Mouse (Mus musculus) forebrain, embryonic 15.5 days (tissue): ENCODE data around the gene Picalm. TPM values are rescaled to one million over a fixed set of nuclear protein-coding genes. Genes with fewer than 3 reads are reported as not detected.

Experiments
- ATAC-seq: fragments of 200-750 bp; cut with Nextera tagmentation; replicated peaks from 2 replicates; pipeline ENCODE4 v1.8.0; 2017; ENCODE audit warnings: mild to moderate bottlenecking, moderate TSS enrichment, moderate library complexity
- H3K27ac ChIP-seq: fragments of 300-500 bp; sonication (generic); replicated peaks from 2 replicates; pipeline ENCODE4 v1.5.1; 2015; ENCODE audit warnings: mild to moderate bottlenecking, inconsistent platforms
- H3K27me3 ChIP-seq: fragments of 300-500 bp; sonication (generic); 2 replicates; pipeline ENCODE4 v1.6.1; 2015; ENCODE audit warnings: inconsistent platforms
- H3K36me3 ChIP-seq: fragments of 300-500 bp; sonication (generic); 2 replicates; pipeline ENCODE4 v1.6.1; 2015; ENCODE audit warnings: mild to moderate bottlenecking, inconsistent platforms
- H3K4me1 ChIP-seq: fragments of 300-500 bp; sonication (generic); 2 replicates; pipeline ENCODE4 v1.6.1; 2015; ENCODE audit warnings: inconsistent platforms
- H3K4me2 ChIP-seq: fragments of 300-500 bp; sonication (generic); replicated peaks from 2 replicates; pipeline ENCODE4 v1.6.1; 2015; ENCODE audit warnings: mild to moderate bottlenecking, inconsistent platforms
- H3K4me3 ChIP-seq: fragments of 300-500 bp; sonication (generic); 2 replicates; pipeline ENCODE4 v1.5.1; 2015; ENCODE audit warnings: mild to moderate bottlenecking, inconsistent platforms
- H3K9ac ChIP-seq: fragments of 300-500 bp; sonication (generic); replicated peaks from 2 replicates; pipeline ENCODE4 v1.6.1; 2015; ENCODE audit warnings: mild to moderate bottlenecking, inconsistent platforms
- H3K9me3 ChIP-seq: fragments of 300-500 bp; sonication (generic); 2 replicates; pipeline ENCODE4 v1.6.1; 2016; ENCODE audit warnings: inconsistent platforms
- WGBS: fragments of 180-500 bp; shearing (Covaris S2); methylation state at CpG from one replicate; pipeline ENCODE4 v1.1.7; 2015; ENCODE audit warnings: mixed read lengths; 5-methylcytosine and 5-hydroxymethylcytosine counted together
- polyA plus RNA-seq: library from polyadenylated mRNA; unstranded; fragments of >200 nt; fragmentation: Nextera tagmentation; extraction: Ambion mirVana; gene quantifications from 2 replicates; pipeline ENCODE4 v1.2.1, GENCODE M21; 2015

Gene Picalm
- polyA plus RNA-seq, 1 experiment from 2014 or later: 45.7 TPM

DNA sequence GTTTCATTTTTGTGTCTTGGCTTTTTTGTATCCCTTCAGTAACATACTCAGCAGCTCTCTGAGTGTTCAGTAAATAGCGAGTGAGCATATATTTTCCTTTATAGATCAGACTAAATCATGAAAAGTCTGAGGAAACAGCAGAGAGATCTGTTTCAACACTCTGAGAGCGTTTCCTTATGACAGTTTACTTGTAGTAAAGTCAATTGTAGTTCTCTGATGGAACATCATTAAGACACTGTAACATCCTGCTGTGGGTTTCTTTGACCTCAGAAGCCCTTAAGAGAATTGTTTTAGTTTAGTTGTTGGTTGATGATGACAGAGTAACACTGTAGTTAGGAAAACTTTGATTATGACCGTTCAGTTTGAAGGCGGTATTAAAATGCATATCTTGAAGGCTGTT is 8.3 kb downstream of the Picalm start:
- H3K4me2 ChIP-seq: no peak overlapping the region
- ATAC-seq: no peak
- no peaks in the 10 kb centered on the region for H3K27me3 ChIP-seq
- H3K27ac ChIP-seq: no peak overlapping the region
- H3K9ac ChIP-seq: no peak overlapping the region
- no peak overlapping the region for H3K4me3 ChIP-seq
- peaks cover 11% of the 10 kb centered on the region; the same call in 1 of the 2 replicates for H3K4me1 ChIP-seq
- whole genome bisulfite sequencing: 92% methylated on average over 4 of the region's 4 CpGs
- H3K36me3 ChIP-seq: no peaks in the 10 kb centered on the region
- no peaks in the 10 kb centered on the region for H3K9me3 ChIP-seq

- Histone ChIP-seq H3K36me3 (no peaks in the 10 kb centered on the region), H3K4me1 (no peaks in the 10 kb centered on the region; the same call in 1 of the 2 replicates), H3K27ac (no peak overlapping the region), H3K4me2 (no peak overlapping the region), H3K27me3 (no peaks in the 10 kb centered on the region), H3K9me3 (no peaks in the 10 kb centered on the region), H3K4me3 (no peak overlapping the region), H3K9ac (no peak overlapping the region)
- no peak for ATAC-seq
- WGBS: 80% methylated on average over 3 of the region's 3 CpGs
Observed at GRCm38 (mm10) chr7:90140290-90140689, 10.3 kb downstream of the Picalm start.

- no peak for ATAC-seq
- Histone ChIP-seq H3K9me3 (no peaks in the 10 kb centered on the region), H3K4me1 (peaks cover 9% of the 10 kb centered on the region), H3K4me2 (no peak overlapping the region), H3K27ac (no peak overlapping the region), H3K9ac (no peak overlapping the region), H3K4me3 (no peak overlapping the region), H3K27me3 (no peaks in the 10 kb centered on the region), H3K36me3 (no peaks in the 10 kb centered on the region)
- WGBS: 89% methylated on average over 2 of the region's 2 CpGs
Observed at GRCm38 (mm10) chr7:90144275-90144674, 14.3 kb downstream of the Picalm start.

DNA sequence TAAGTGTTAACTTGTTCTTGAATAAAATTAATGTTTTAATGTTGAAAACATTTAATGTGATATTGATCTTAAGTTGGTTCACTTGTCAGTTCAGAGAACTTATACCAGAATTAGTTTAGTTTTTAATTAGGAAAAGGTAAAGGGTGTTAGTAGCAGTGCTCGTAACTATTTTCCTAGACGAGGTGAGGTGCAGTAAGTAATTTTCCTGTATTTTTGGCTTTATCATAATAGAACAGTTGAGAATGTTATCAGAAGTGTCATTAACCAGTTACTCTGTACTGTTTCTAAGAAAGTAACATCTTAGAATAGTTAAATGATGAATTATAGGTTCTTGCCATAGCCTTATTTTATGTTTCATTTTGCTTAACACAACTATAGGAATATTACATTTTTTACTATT is 15.0 kb downstream of the Picalm start:
- WGBS: 86% methylated on average over 2 of the region's 2 CpGs
- H3K36me3 ChIP-seq: no peaks in the 10 kb centered on the region
- no peak overlapping the region for H3K4me2 ChIP-seq
- no peak overlapping the region for H3K4me3 ChIP-seq
- H3K9ac ChIP-seq: no peak overlapping the region
- no peaks in the 10 kb centered on the region for H3K9me3 ChIP-seq
- ATAC-seq: no peak
- H3K27me3 ChIP-seq: no peaks in the 10 kb centered on the region
- H3K4me1 ChIP-seq: peaks cover 9% of the 10 kb centered on the region
- H3K27ac ChIP-seq: no peak overlapping the region

DNA sequence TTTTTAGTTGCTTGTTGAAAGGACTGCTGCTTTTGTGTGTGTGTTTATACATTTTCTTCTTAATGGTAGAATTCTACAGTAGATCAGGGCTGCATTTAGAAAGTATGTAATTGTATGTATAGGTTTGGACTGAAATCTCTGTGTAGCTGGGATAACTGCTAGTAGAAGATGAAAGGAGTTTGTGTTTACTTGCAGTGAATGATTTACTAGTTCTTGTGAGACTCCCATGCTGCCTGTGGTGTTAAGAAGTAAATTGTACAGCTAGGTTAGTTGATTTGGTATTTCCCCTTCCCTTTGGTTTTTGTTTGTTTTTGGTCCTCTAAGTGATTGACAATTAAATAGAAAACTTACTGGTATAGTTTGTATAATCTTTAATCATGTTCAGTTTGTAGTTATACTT is 15.4 kb downstream of the Picalm start:
- Histone ChIP-seq H3K4me1 (peaks cover 9% of the 10 kb centered on the region), H3K9me3 (no peaks in the 10 kb centered on the region), H3K36me3 (no peaks in the 10 kb centered on the region), H3K27ac (no peak overlapping the region), H3K9ac (no peak overlapping the region), H3K4me2 (no peak overlapping the region), H3K27me3 (no peaks in the 10 kb centered on the region), H3K4me3 (no peak overlapping the region)
- ATAC-seq: no peak

GRCm38 (mm10) chr7:90145897-90146296 is 15.9 kb downstream of the Picalm start:
- Histone ChIP-seq H3K9me3 (no peaks in the 10 kb centered on the region), H3K27me3 (no peaks in the 10 kb centered on the region), H3K4me2 (no peak overlapping the region), H3K4me1 (peaks cover 9% of the 10 kb centered on the region), H3K36me3 (no peaks in the 10 kb centered on the region), H3K4me3 (no peak overlapping the region), H3K27ac (no peak overlapping the region), H3K9ac (no peak overlapping the region)
- 76% methylated on average over 4 of the region's 4 CpGs for WGBS
- no peak for ATAC-seq

DNA sequence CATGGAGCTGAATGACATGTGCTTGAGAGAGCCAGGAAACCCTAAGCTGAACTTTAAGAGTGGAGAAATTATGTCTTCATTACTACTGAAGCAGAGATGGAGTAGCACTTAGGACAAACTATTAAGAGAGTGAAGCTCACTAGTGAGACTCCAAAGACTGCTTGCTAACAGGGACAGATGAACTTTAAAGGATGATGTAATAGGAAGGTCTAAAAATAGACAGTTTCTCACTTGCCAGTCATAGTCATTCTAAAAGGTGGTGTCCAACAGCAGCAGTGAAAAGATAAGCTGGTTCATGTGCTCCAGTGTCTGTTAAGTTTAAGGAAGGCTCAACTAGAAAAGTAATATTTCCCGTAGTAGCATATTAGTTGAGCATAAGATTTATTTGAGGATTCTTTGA is 16.3 kb downstream of the Picalm start:
- no peak overlapping the region for H3K27ac ChIP-seq
- H3K9me3 ChIP-seq: no peaks in the 10 kb centered on the region
- H3K4me2 ChIP-seq: no peak overlapping the region
- ATAC-seq: no peak
- H3K27me3 ChIP-seq: no peaks in the 10 kb centered on the region
- no peak overlapping the region for H3K4me3 ChIP-seq
- 87% methylated on average over 1 of the region's 1 CpGs for WGBS
- no peak overlapping the region for H3K9ac ChIP-seq
- peaks cover 9% of the 10 kb centered on the region for H3K4me1 ChIP-seq
- no peaks in the 10 kb centered on the region for H3K36me3 ChIP-seq

GRCm38 (mm10) chr7:90148023-90148422 is 18.0 kb downstream of the Picalm start:
- Histone ChIP-seq H3K4me3 (no peak overlapping the region), H3K36me3 (no peaks in the 10 kb centered on the region), H3K4me2 (no peak overlapping the region), H3K27me3 (no peaks in the 10 kb centered on the region), H3K9ac (no peak overlapping the region), H3K9me3 (no peaks in the 10 kb centered on the region), H3K27ac (no peak overlapping the region), H3K4me1 (peaks cover 9% of the 10 kb centered on the region)
- WGBS: 91% methylated on average over 2 of the region's 2 CpGs
- ATAC-seq: no peak

DNA sequence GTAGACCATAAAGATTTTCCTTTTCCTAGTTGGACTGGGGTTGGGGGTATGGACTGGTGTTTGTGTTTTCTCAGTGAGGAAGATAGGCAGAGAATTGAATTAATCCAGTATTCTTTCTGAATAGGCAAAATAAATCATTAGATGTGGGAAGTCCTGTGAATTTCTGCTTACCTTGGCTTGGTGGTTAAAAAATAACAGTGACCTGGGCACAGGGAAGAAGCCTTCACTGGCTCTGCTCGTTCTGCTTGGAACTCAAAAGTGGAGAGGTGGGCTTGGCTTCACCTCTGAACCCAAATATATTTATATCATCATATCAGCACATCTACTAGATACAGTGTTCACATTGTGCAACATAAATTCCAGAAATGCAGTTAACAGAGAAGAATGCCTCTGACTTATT is 18.5 kb downstream of the Picalm start:
- H3K4me3 ChIP-seq: no peak overlapping the region
- WGBS: 80% methylated on average over 1 of the region's 1 CpGs

GRCm38 (mm10) chr7:90150311-90150710 is 20.3 kb downstream of the Picalm start:
- WGBS: 45% methylated on average over 2 of the region's 2 CpGs
- H3K4me1 ChIP-seq: peaks cover 9% of the 10 kb centered on the region
- H3K4me2 ChIP-seq: no peak overlapping the region
- H3K9ac ChIP-seq: no peak overlapping the region
- H3K4me3 ChIP-seq: no peak overlapping the region
- H3K27ac ChIP-seq: no peak overlapping the region
- H3K9me3 ChIP-seq: no peaks in the 10 kb centered on the region
- ATAC-seq: peak; percentile 68; the same call in 1 of the 2 replicates
- no peaks in the 10 kb centered on the region for H3K36me3 ChIP-seq
- H3K27me3 ChIP-seq: no peaks in the 10 kb centered on the region

More for the DNA sequence above, 18.5 kb downstream of the Picalm start:
- H3K4me2 ChIP-seq: no peak overlapping the region
- H3K4me1 ChIP-seq: peaks cover 9% of the 10 kb centered on the region
- ATAC-seq: no peak
- H3K27ac ChIP-seq: no peak overlapping the region
- no peaks in the 10 kb centered on the region for H3K9me3 ChIP-seq
- no peaks in the 10 kb centered on the region for H3K36me3 ChIP-seq
- H3K27me3 ChIP-seq: no peaks in the 10 kb centered on the region
- H3K9ac ChIP-seq: no peak overlapping the region

GRCm38 (mm10) chr7:90158034-90158433 is 28.0 kb downstream of the Picalm start:
- Histone ChIP-seq H3K9me3 (no peaks in the 10 kb centered on the region), H3K4me3 (no peak overlapping the region), H3K27me3 (no peaks in the 10 kb centered on the region), H3K27ac (no peak overlapping the region), H3K9ac (no peak overlapping the region), H3K4me2 (no peak overlapping the region), H3K36me3 (peaks cover 21% of the 10 kb centered on the region), H3K4me1 (peaks cover 4% of the 10 kb centered on the region; the same call in 1 of the 2 replicates)
- 79% methylated on average over 2 of the region's 2 CpGs for WGBS
- no peak for ATAC-seq

GRCm38 (mm10) chr7:90160598-90160997 is 30.6 kb downstream of the Picalm start:
- WGBS: 95% methylated on average over 5 of the region's 5 CpGs
- no peak for ATAC-seq
- peaks cover 25% of the 10 kb centered on the region for H3K36me3 ChIP-seq

GRCm38 (mm10) chr7:90164276-90164675 is 34.3 kb downstream of the Picalm start:
- no peaks in the 10 kb centered on the region for H3K27me3 ChIP-seq
- 87% methylated on average over 1 of the region's 1 CpGs for WGBS
- peaks cover 42% of the 10 kb centered on the region for H3K36me3 ChIP-seq
- ATAC-seq: no peak
- H3K4me1 ChIP-seq: no peaks in the 10 kb centered on the region
- H3K9me3 ChIP-seq: no peaks in the 10 kb centered on the region
- no peak overlapping the region for H3K9ac ChIP-seq
- H3K4me2 ChIP-seq: no peak overlapping the region
- H3K27ac ChIP-seq: no peak overlapping the region
- no peak overlapping the region for H3K4me3 ChIP-seq

More at GRCm38 (mm10) chr7:90160598-90160997, 30.6 kb downstream of the Picalm start:
- Histone ChIP-seq H3K4me3 (no peak overlapping the region), H3K27me3 (no peaks in the 10 kb centered on the region), H3K4me2 (no peak overlapping the region), H3K4me1 (peaks cover 4% of the 10 kb centered on the region; the same call in 1 of the 2 replicates), H3K27ac (no peak overlapping the region), H3K9ac (no peak overlapping the region), H3K9me3 (no peaks in the 10 kb centered on the region)
